Mouse (Mus musculus): ENCODE measurements at regions not wholly inside any gene's neighbourhood (a gene's known extent, or its start where the extent isn't known, plus 50 kb on each side); places are given as distances from the start of the nearest gene placed in this dataset.

DNA sequence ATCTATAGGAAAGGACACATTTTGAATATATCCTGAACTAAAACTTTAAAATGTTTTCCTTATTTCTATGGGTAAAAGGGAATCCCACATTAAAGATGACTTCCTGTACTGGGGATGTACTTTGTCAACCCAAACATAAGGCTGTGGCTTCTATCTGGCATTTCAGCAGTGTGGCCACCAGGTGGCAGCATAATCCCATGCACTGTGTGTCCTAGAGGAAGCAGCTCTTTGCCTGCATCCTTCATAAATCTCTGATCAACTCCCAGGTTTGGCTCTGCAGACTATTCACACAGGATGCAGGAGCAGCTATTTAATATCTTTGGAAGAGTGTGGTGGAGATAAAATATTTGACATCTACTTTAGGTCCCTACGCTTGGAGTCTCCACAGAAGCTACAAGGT lies 59.1 kb downstream of the Bmp15 start:
- peak; percentile 75 to 79 for DNase-seq (ENCODE audit: low spot score in 2 of 2)

- no peak for DNase-seq (ENCODE audit: low spot score in 2 of 2)
These were observed 62.0 kb downstream of the Bmp15 start for GRCm38 (mm10) chrX:6258523-6258922.

DNA sequence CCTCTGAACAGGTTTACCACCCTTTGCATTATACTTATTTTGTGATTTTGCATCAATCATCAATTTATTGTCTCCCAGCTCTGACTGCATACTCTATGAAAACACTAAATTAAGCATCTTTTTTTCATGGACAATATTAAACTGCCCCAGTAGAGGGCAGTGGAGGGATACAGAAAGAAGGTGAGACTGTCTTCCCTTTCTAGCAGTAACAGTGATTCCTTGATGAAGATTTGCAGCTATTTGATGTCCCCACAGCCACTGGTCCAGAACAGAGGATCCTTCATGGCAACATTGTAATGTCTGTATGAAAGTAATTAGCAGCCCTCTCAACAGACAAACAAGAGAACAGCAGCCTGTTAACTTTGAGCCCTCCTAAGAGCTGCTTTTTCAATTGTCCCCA lies 66.5 kb downstream of the Bmp15 start:
- peak in 1 of 2 experiments; percentile 11 for DNase-seq (ENCODE audit: low spot score in 2 of 2)

GRCm38 (mm10) chrX:6252873-6253272 lies 67.6 kb downstream of the Bmp15 start:
- DNase-seq (ENCODE audit: low spot score in 2 of 2), result no peak

Data from layer of hippocampus, postnatal 10 days (tissue).